Mouse (Mus musculus) fibroblast of lung, adult 2 months (primary cell): ENCODE data around the gene Cfap43.

ENCODE experiments used
- DNase-seq: peaks from one replicate; pipeline ENCODE4 v3.0.0-alpha.2; 2011; ENCODE audit warnings: low read depth

Gene Cfap43

GRCm38 (mm10) chr19:47705772-47706309 is 213.2 kb downstream of the Cfap43 start:
- no peak for DNase-seq

GRCm38 (mm10) chr19:47705080-47705771 is 213.9 kb downstream of the Cfap43 start:
- no peak for DNase-seq

- no peak for DNase-seq
Measured at GRCm38 (mm10) chr19:47700509-47700908, 218.6 kb downstream of the Cfap43 start.

- no peak for DNase-seq
Measured at GRCm38 (mm10) chr19:47699743-47700142, 219.3 kb downstream of the Cfap43 start.

GRCm38 (mm10) chr19:47698266-47698665 is 220.8 kb downstream of the Cfap43 start:
- no peak for DNase-seq

- peak; percentile 39 for DNase-seq
Measured at GRCm38 (mm10) chr19:47697067-47697466, 222.0 kb downstream of the Cfap43 start.

GRCm38 (mm10) chr19:47696411-47696810 is 222.7 kb downstream of the Cfap43 start:
- no peak for DNase-seq

GRCm38 (mm10) chr19:47695725-47696124 is 223.4 kb downstream of the Cfap43 start:
- no peak for DNase-seq

GRCm38 (mm10) chr19:47691994-47692393 is 227.1 kb downstream of the Cfap43 start, which contains the start of gene Col17a1:
Col17a1 (minus strand) TSS chr19:47692094.
- no peak for DNase-seq

GRCm38 (mm10) chr19:47689592-47689991 is 229.5 kb downstream of the Cfap43 start:
- no peak for DNase-seq
